Mouse (Mus musculus) ZHBTc4 (cell line): ENCODE results near the gene Gcnt1.
A peak's percentile ranks its signal among the peaks of the same experiment; 100 is the strongest.

Experiments
- DNase-seq: peaks from one replicate; pipeline ENCODE4 v3.0.0-alpha.2; 2011; ENCODE audit warnings: low read depth, low spot score

Gene Gcnt1

GRCm38 (mm10) chr19:17368557-17368956 lies 4.1 kb downstream of the Gcnt1 start:
- DNase-seq = no peak

GRCm38 (mm10) chr19:17366364-17367090 lies 6.1 kb downstream of the Gcnt1 start:
- no peak for DNase-seq

GRCm38 (mm10) chr19:17364741-17365140 lies 7.9 kb downstream of the Gcnt1 start:
- peak; percentile 74 for DNase-seq

GRCm38 (mm10) chr19:17361181-17361580 lies 11.5 kb downstream of the Gcnt1 start:
- no peak for DNase-seq

GRCm38 (mm10) chr19:17359315-17359890 lies 13.2 kb downstream of the Gcnt1 start:
- no peak for DNase-seq

- no peak for DNase-seq
Observed at GRCm38 (mm10) chr19:17357391-17357790, 15.3 kb downstream of the Gcnt1 start.

- no peak for DNase-seq
Observed at GRCm38 (mm10) chr19:17356932-17357331, 15.7 kb downstream of the Gcnt1 start.

GRCm38 (mm10) chr19:17355950-17356867 lies 16.4 kb downstream of the Gcnt1 start:
- peak; percentile 91 for DNase-seq

GRCm38 (mm10) chr19:17355361-17355760 lies 17.3 kb downstream of the Gcnt1 start:
- DNase-seq = no peak

GRCm38 (mm10) chr19:17354797-17355196 lies 17.8 kb downstream of the Gcnt1 start:
- DNase-seq = no peak

GRCm38 (mm10) chr19:17354362-17354761 lies 18.3 kb downstream of the Gcnt1 start:
- no peak for DNase-seq

GRCm38 (mm10) chr19:17353727-17354126 lies 18.9 kb downstream of the Gcnt1 start:
- no peak for DNase-seq

GRCm38 (mm10) chr19:17347852-17348251 lies 24.8 kb downstream of the Gcnt1 start:
- DNase-seq = no peak

- DNase-seq = peak; percentile 56
Observed at GRCm38 (mm10) chr19:17346716-17347474, 25.7 kb downstream of the Gcnt1 start.

GRCm38 (mm10) chr19:17344881-17345280 lies 27.8 kb downstream of the Gcnt1 start:
- no peak for DNase-seq

- DNase-seq = no peak
Observed at GRCm38 (mm10) chr19:17339563-17339962, 33.1 kb downstream of the Gcnt1 start.

- no peak for DNase-seq
Observed at GRCm38 (mm10) chr19:17337057-17337679, 35.5 kb downstream of the Gcnt1 start.

GRCm38 (mm10) chr19:17336646-17337045 lies 36.0 kb downstream of the Gcnt1 start:
- no peak for DNase-seq

- DNase-seq = no peak
Observed at GRCm38 (mm10) chr19:17334644-17335333, 37.9 kb downstream of the Gcnt1 start.

- no peak for DNase-seq
Observed at GRCm38 (mm10) chr19:17333043-17333442, 39.6 kb downstream of the Gcnt1 start.
